Mouse (Mus musculus) liver, adult 2 months (tissue): ENCODE measurements around the gene Sumo1.

Experiments
- CTCF ChIP-seq: fragments of 200-500 bp; IDR thresholded peaks from 2 replicates; pipeline ENCODE4 v1.5.1; 2011; ENCODE audit warnings: low read depth, low read length, control low read depth
- POLR2A ChIP-seq: fragments of 200-500 bp; IDR thresholded peaks from 2 replicates; pipeline ENCODE4 v1.6.1; 2011; ENCODE audit warnings: low read length, control low read depth; ENCODE audit not compliant: insufficient read depth; ENCODE audit errors: extremely low read depth

- TF ChIP-seq CTCF = no peak
- TF ChIP-seq POLR2A = no peak
These were observed 126.7 kb downstream of the Sumo1 start for GRCm38 (mm10) chr1:59543911-59544310.
